Mouse (Mus musculus) midbrain, embryonic 14.5 days (tissue): Measurements from ENCODE around the gene Mlst8. TPM values are rescaled to one million over a fixed set of nuclear protein-coding genes. Genes with fewer than 3 reads are reported as not detected.

Experiments used
- ATAC-seq: fragments of 200-750 bp; cut with Nextera tagmentation; 2 replicates; pipeline ENCODE4 v1.8.0; 2017; ENCODE audit warnings: moderate number of reproducible peaks, moderate library complexity; ENCODE audit not compliant: low FRiP score, low TSS enrichment
- DNase-seq: peaks from one replicate; pipeline ENCODE4 v3.0.0-alpha.2; 2015
- H3K27ac ChIP-seq: fragments of 300-500 bp; sonication (generic); replicated peaks from 2 replicates; pipeline ENCODE4 v1.5.1; 2014; ENCODE audit warnings: mild to moderate bottlenecking, low read depth, low read length, moderate library complexity
- H3K27me3 ChIP-seq: fragments of 300-500 bp; sonication (generic); 2 replicates; pipeline ENCODE4 v1.6.1; 2014; ENCODE audit warnings: low read length, control low read depth, mixed read lengths; ENCODE audit not compliant: control insufficient read depth, insufficient read depth
- H3K36me3 ChIP-seq: fragments of 300-500 bp; sonication (generic); 2 replicates; pipeline ENCODE4 v1.6.1; 2014; ENCODE audit warnings: low read length, control low read depth; ENCODE audit not compliant: control insufficient read depth, insufficient read depth
- H3K4me1 ChIP-seq: fragments of 300-500 bp; sonication (generic); 2 replicates; pipeline ENCODE4 v1.6.1; 2014; ENCODE audit warnings: mild to moderate bottlenecking, antibody characterized with exemption, low read length, control low read depth; ENCODE audit not compliant: control insufficient read depth, insufficient read depth
- H3K4me2 ChIP-seq: fragments of 300-500 bp; sonication (generic); 2 replicates; pipeline ENCODE4 v1.6.1; 2014; ENCODE audit warnings: mild to moderate bottlenecking, low read length, moderate library complexity
- H3K4me3 ChIP-seq: fragments of 300-500 bp; sonication (generic); replicated peaks from 2 replicates; pipeline ENCODE4 v1.5.1; 2014; ENCODE audit warnings: low read depth, low read length
- H3K9ac ChIP-seq: fragments of 300-500 bp; sonication (generic); replicated peaks from 2 replicates; pipeline ENCODE4 v1.6.1; 2014; ENCODE audit warnings: mild to moderate bottlenecking, low read length, moderate library complexity
- H3K9me3 ChIP-seq: fragments of 300-500 bp; sonication (generic); 2 replicates; pipeline ENCODE4 v1.6.1; 2016; ENCODE audit warnings: low read length, control low read depth, mixed read lengths; ENCODE audit not compliant: control insufficient read depth
- WGBS: fragments of 180-500 bp; shearing (Covaris S2); extraction: QIAGEN DNeasy Blood & Tissue Kit; methylation state at CpG from one replicate; pipeline ENCODE4 v1.1.7; 2014; 5-methylcytosine and 5-hydroxymethylcytosine counted together
- polyA plus RNA-seq: library from polyadenylated mRNA; unstranded; fragments of >200 nt; fragmentation: Nextera tagmentation; extraction: Ambion mirVana; gene quantifications from 2 replicates; pipeline ENCODE4 v1.2.1, GENCODE M21; 2014

The Mlst8 gene
- polyA plus RNA-seq, 1 experiment from 2014 or later, result 36.2 TPM

DNA sequence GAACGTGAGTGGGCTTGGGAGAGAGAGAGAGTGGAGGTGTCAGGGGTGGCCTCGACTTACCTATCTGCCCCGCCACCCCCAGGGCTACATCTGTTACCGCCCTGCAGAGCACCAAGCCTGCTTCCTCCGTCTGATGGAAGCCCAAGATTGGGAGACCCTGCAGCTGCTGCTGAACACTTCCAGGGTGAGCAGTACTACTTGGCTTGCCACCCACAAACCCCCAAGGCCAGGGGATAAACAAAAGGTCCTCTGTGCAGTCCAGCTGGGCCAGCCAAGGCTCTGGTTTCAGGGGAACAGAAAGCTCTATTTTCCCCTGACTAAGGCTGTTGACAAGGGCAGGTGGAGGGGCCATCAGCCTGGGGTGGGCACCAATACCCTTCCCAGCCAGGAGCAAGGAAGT, 4.3 kb downstream of the Mlst8 start:
- DNase-seq (no peak), ATAC-seq (no peak)
- no peak overlapping the region for H3K27ac ChIP-seq
- H3K4me2 ChIP-seq, result no peak overlapping the region
- H3K9me3 ChIP-seq, result no peaks in the 10 kb centered on the region
- H3K9ac ChIP-seq, result no peak overlapping the region
- 89% methylated on average over 5 of the region's 5 CpGs for WGBS
- H3K4me1 ChIP-seq, result peaks cover 26% of the 10 kb centered on the region
- peaks cover 46% of the 10 kb centered on the region for H3K36me3 ChIP-seq
- H3K27me3 ChIP-seq, result no peaks in the 10 kb centered on the region
- H3K4me3 ChIP-seq, result no peak overlapping the region

- Histone ChIP-seq H3K4me1 (peaks cover 26% of the 10 kb centered on the region), H3K27ac (no peak within 1 kb of the TSS), H3K27me3 (no peaks in the 10 kb centered on the region), H3K4me2 (peak within 1 kb of the TSS; percentile 99; the same call in 1 of the 2 replicates), H3K9ac (no peak within 1 kb of the TSS), H3K9me3 (no peaks in the 10 kb centered on the region), H3K36me3 (peaks cover 46% of the 10 kb centered on the region), H3K4me3 (no peak within 1 kb of the TSS)
- 72% methylated on average over 6 of the region's 6 CpGs for WGBS
- DNase-seq (no peak), ATAC-seq (no peak)
Observed at GRCm38 (mm10) chr17:24473612-24474275, 5.1 kb downstream of the Mlst8 start, which contains the start of gene Bricd5. TSS of gene Bricd5 (plus strand) at chr17:24473884.

- H3K27ac ChIP-seq, result no peak overlapping the region
- 93% methylated on average over 4 of the region's 4 CpGs for WGBS
- ATAC-seq (no peak), DNase-seq (no peak)
- H3K4me3 ChIP-seq, result no peak overlapping the region
- H3K36me3 ChIP-seq, result peaks cover 46% of the 10 kb centered on the region
- peak overlapping the region; percentile 99 for H3K4me2 ChIP-seq
- H3K9me3 ChIP-seq, result no peaks in the 10 kb centered on the region
- H3K27me3 ChIP-seq, result no peaks in the 10 kb centered on the region
- H3K4me1 ChIP-seq, result peaks cover 19% of the 10 kb centered on the region
- no peak overlapping the region for H3K9ac ChIP-seq
Observed at GRCm38 (mm10) chr17:24472512-24472911, 6.4 kb downstream of the Mlst8 start.

DNA sequence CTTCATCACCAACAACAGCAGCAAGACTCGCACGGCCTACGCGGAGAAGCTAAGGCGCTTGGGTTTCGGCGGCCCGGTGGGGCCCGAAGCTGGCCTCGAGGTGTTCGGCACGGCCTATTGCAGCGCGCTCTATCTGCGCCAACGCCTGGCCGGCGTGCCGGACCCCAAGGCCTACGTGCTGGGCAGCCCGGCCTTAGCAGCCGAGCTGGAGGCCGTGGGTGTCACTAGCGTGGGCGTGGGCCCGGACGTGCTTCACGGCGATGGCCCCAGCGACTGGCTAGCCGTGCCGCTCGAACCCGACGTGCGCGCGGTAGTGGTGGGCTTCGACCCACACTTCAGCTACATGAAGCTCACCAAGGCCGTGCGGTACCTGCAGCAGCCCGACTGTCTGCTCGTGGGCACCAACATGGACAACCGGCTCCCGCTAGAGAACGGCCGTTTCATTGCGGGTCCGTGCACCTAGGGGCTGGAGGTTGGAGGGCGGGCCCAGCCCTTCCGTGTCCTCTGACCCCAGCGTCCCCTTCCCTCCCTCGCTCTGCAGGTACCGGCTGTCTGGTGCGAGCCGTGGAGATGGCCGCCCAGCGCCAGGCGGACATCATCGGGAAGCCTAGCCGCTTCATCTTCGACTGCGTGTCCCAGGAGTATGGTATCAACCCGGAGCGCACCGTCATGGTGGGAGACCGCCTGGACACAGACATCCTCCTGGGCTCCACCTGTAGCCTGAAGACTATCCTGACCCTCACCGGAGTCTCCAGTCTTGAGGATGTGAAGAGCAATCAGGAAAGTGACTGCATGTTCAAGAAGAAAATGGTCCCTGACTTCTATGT, 8.0 kb downstream of the Mlst8 start:
- Histone ChIP-seq H3K27ac (peak overlapping the region; percentile 79), H3K9ac (peak overlapping the region; percentile 77), H3K4me2 (peak overlapping the region; percentile 99), H3K27me3 (no peaks in the 10 kb centered on the region), H3K36me3 (peaks cover 32% of the 10 kb centered on the region), H3K9me3 (no peaks in the 10 kb centered on the region), H3K4me1 (peaks cover 19% of the 10 kb centered on the region), H3K4me3 (peak overlapping the region; percentile 80)
- DNase-seq (no peak), ATAC-seq (peak; percentile 22; the same call in 1 of the 2 replicates)
- under 1% methylated on average over 68 of the region's 68 CpGs for WGBS

- peak; percentile 100 for DNase-seq
- H3K9ac ChIP-seq, result peak within 1 kb of the TSS; percentile 77
- H3K4me2 ChIP-seq, result peak within 1 kb of the TSS; percentile 99
- WGBS, result under 1% methylated on average over 72 of the region's 75 CpGs
- H3K27me3 ChIP-seq, result no peaks in the 10 kb centered on the region
- peaks cover 19% of the 10 kb centered on the region for H3K4me1 ChIP-seq
- peak within 1 kb of the TSS; percentile 80 for H3K4me3 ChIP-seq
- H3K9me3 ChIP-seq, result no peaks in the 10 kb centered on the region
- ATAC-seq, result peak; percentile 97
- peak within 1 kb of the TSS; percentile 83 for H3K27ac ChIP-seq
- H3K36me3 ChIP-seq, result peaks cover 23% of the 10 kb centered on the region
Observed at GRCm38 (mm10) chr17:24469910-24470602, 8.8 kb downstream of the Mlst8 start, which contains the start of the genes E4f1 and Pgp. TSS of gene E4f1 (minus strand) at chr17:24470313. TSS of gene Pgp (plus strand) at chr17:24470392.

GRCm38 (mm10) chr17:24469336-24469909, 9.5 kb downstream of the Mlst8 start:
- Histone ChIP-seq H3K4me3 (peak overlapping the region; percentile 80), H3K9ac (peak overlapping the region; percentile 47), H3K36me3 (peaks cover 17% of the 10 kb centered on the region), H3K9me3 (no peaks in the 10 kb centered on the region), H3K4me2 (peak overlapping the region; percentile 99), H3K27ac (peak overlapping the region; percentile 83), H3K4me1 (peaks cover 19% of the 10 kb centered on the region), H3K27me3 (no peaks in the 10 kb centered on the region)
- DNase-seq (no peak), ATAC-seq (no peak)
- 20% methylated on average over 7 of the region's 7 CpGs for WGBS

DNA sequence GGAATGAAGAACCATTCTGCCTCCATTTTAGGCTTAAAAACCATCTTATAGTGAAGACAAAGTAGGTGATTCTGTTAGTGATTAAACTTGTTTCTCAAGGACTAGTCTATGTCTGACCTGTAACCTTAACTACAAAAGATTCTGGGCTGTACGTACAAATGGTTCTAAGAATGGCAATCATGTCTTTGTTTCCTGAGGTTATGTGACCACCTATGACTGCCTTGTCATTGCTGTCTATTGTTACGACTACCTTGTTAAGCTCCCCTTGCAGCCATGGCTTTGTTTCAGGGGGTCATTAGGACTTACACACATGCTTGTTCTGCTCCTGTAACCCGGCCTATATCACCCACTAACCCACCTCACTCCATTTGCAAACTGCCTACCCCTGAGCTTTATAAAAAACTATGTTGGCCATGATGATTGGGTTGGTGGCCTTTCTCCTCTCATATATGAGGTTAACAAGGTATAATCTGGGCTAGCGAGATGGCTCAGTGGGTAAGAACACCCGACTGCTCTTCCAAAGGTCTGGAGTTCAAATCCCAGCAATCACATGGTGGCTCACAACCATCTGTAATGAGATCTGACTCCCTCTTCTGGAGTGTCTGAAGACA, 10.1 kb downstream of the Mlst8 start:
- H3K36me3 ChIP-seq, result peaks cover 10% of the 10 kb centered on the region
- no peak overlapping the region for H3K4me3 ChIP-seq
- H3K27me3 ChIP-seq, result no peaks in the 10 kb centered on the region
- WGBS, result 95% methylated on average over 5 of the region's 5 CpGs
- DNase-seq (no peak), ATAC-seq (no peak)
- no peaks in the 10 kb centered on the region for H3K9me3 ChIP-seq
- H3K9ac ChIP-seq, result no peak overlapping the region
- peaks cover 19% of the 10 kb centered on the region for H3K4me1 ChIP-seq
- H3K4me2 ChIP-seq, result no peak overlapping the region
- no peak overlapping the region for H3K27ac ChIP-seq
